Mouse (Mus musculus): ENCODE measurements at regions not wholly inside any gene's neighbourhood (a gene's known extent, or its start where the extent isn't known, plus 50 kb on each side); places are given as distances from the start of the nearest gene placed in this dataset.

- no peaks in the 10 kb centered on the region for H3K9me3 ChIP-seq (replicated peaks; ENCODE audit: insufficient read depth, low read length)
- no peak overlapping the region for H3K4me3 ChIP-seq (ENCODE audit: control insufficient read depth in 1 of 2, insufficient read depth in 1 of 2, low read depth in 2 of 2, low read length in 2 of 2)
These were observed 65.8 kb upstream of the Atp11b start for GRCm38 (mm10) chr3:35688111-35688510.

GRCm38 (mm10) chr3:35688781-35689180, 65.1 kb upstream of the Atp11b start:
- no peaks in the 10 kb centered on the region for H3K79me2 ChIP-seq (ENCODE audit: control insufficient read depth, insufficient read depth, low read length, poor library complexity)
- DNase-seq (ENCODE audit: low read depth, low spot score), result peak; percentile 86
- peaks cover 3 to 5% of the 10 kb centered on the region in 2 experiments; a peak in 2 of 4 replicates for H3K4me1 ChIP-seq (ENCODE audit: control insufficient read depth in 1 of 2, insufficient read depth in 2 of 2, low read length in 2 of 2)
- H3K36me3 ChIP-seq (ENCODE audit: control insufficient read depth in 1 of 2, insufficient read depth in 2 of 2, low read length in 2 of 2), result peaks cover 0 to 5% of the 10 kb centered on the region in 2 experiments; a peak in 2 of 4 replicates
- H3K9ac ChIP-seq (ENCODE audit: control insufficient read depth, low read depth, low read length, poor library complexity, severe bottlenecking), result no peak overlapping the region
- no peaks in the 10 kb centered on the region for H3K9me3 ChIP-seq (replicated peaks; ENCODE audit: insufficient read depth, low read length)
- no peak overlapping the region for H3K27ac ChIP-seq (ENCODE audit: control insufficient read depth, low read depth, low read length)
- peak overlapping the region in 1 of 2 experiments; percentile 36; a peak in 2 of 4 replicates for H3K4me3 ChIP-seq (ENCODE audit: control insufficient read depth in 1 of 2, insufficient read depth in 1 of 2, low read depth in 2 of 2, low read length in 2 of 2)
- H3K27me3 ChIP-seq (ENCODE audit: control insufficient read depth in 1 of 2, insufficient read depth in 2 of 2, low read length in 2 of 2), result peaks cover 0 to 2% of the 10 kb centered on the region in 2 experiments; a peak in 1 of 4 replicates
- TF ChIP-seq RAD21 (IDR thresholded peaks at IDR 0.05; ENCODE audit: low read depth, low read length) (peak; percentile 99), USF2 (IDR thresholded peaks at IDR 0.05; ENCODE audit: borderline replicate concordance in 1 of 2, insufficient read depth in 1 of 2, low read depth in 1 of 2, low read length in 2 of 2) (no peak), NELFE (IDR thresholded peaks at IDR 0.05; ENCODE audit: low read depth, low read length) (no peak), ZMIZ1 (IDR thresholded peaks at IDR 0.05; ENCODE audit: low read depth, low read length) (no peak), ZNF384 (IDR thresholded peaks at IDR 0.05; ENCODE audit: low read depth, low read length) (no peak), POLR2AphosphoS2 (IDR thresholded peaks at IDR 0.05; ENCODE audit: low read length) (no peak), TCF12 (IDR thresholded peaks at IDR 0.05; ENCODE audit: low read depth, low read length) (no peak), ZKSCAN1 (IDR thresholded peaks at IDR 0.05; ENCODE audit: low read depth, low read length) (no peak), CHD2 (IDR thresholded peaks at IDR 0.05; ENCODE audit: low read length) (no peak), ZC3H11A (IDR thresholded peaks at IDR 0.05; ENCODE audit: low read depth, low read length) (peak; percentile 97), E2F4 (IDR thresholded peaks at IDR 0.05; ENCODE audit: borderline replicate concordance, low read depth, low read length) (no peak), BHLHE40 (IDR thresholded peaks at IDR 0.05; ENCODE audit: borderline replicate concordance, low read depth, low read length) (no peak), POLR2AphosphoS5 (IDR thresholded peaks at IDR 0.05; ENCODE audit: borderline replicate concordance, low read depth, low read length) (no peak), MYB (IDR thresholded peaks at IDR 0.05; ENCODE audit: low read depth, low read length) (no peak), POLR2A (IDR thresholded peaks at IDR 0.05; ENCODE audit: control insufficient read depth in 1 of 2, insufficient read depth in 1 of 2, low read depth in 1 of 2, low read length in 2 of 2, poor library complexity in 1 of 2) (no peak), EP300 (IDR thresholded peaks at IDR 0.05; ENCODE audit: low read depth in 1 of 2, low read length in 2 of 2) (no peak), MAX (IDR thresholded peaks at IDR 0.05; ENCODE audit: low read length) (no peak), MXI1 (IDR thresholded peaks at IDR 0.05; ENCODE audit: low read depth, low read length) (no peak), SMC3 (IDR thresholded peaks at IDR 0.05; ENCODE audit: low read depth, low read length) (peak; percentile 95), ELF1 (IDR thresholded peaks at IDR 0.05; ENCODE audit: low read depth, low read length) (no peak), NRF1 (IDR thresholded peaks at IDR 0.05; ENCODE audit: insufficient read depth, low read depth, low read length, poor library complexity, severe bottlenecking) (no peak), KAT2A (conservative IDR thresholded peaks at IDR 0.05; ENCODE audit: low read depth, low read length) (no peak), CTCF (IDR thresholded peaks at IDR 0.05 in 2 of 3, conservative IDR thresholded peaks at IDR 0.05 in 1 of 3; ENCODE audit: control insufficient read depth in 1 of 3, insufficient read depth in 1 of 3, low read depth in 2 of 3, low read length in 3 of 3, poor library complexity in 1 of 3, severe bottlenecking in 1 of 3) (peak; percentile 57 to 93 (median 64)), JUND (IDR thresholded peaks at IDR 0.05; ENCODE audit: low read depth, low read length) (no peak), RCOR1 (IDR thresholded peaks at IDR 0.05; ENCODE audit: low read depth, low read length) (no peak), GABPA (IDR thresholded peaks at IDR 0.05; ENCODE audit: low read depth, low read length) (no peak), MYC (IDR thresholded peaks at IDR 0.05; ENCODE audit: low read depth, low read length) (0 out of 2 replicates have a peak, but pooled peaks have one; percentile 24), MEF2A (IDR thresholded peaks at IDR 0.05; ENCODE audit: extremely low read depth, insufficient replicate concordance, low read depth, low read length, poor library complexity, severe bottlenecking) (no peak), ETS1 (IDR thresholded peaks at IDR 0.05; ENCODE audit: low read depth, low read length) (no peak), GATA1 (IDR thresholded peaks at IDR 0.05; ENCODE audit: low read depth, low read length) (no peak), UBTF (IDR thresholded peaks at IDR 0.05; ENCODE audit: borderline replicate concordance, insufficient read depth, low read depth, low read length) (no peak)

More at GRCm38 (mm10) chr3:35688111-35688510, 65.8 kb upstream of the Atp11b start:
- Histone ChIP-seq H3K27ac (ENCODE audit: control insufficient read depth, low read depth, low read length) (no peak overlapping the region), H3K4me1 (ENCODE audit: control insufficient read depth in 1 of 2, insufficient read depth in 2 of 2, low read length in 2 of 2) (no peaks in the 10 kb centered on the region; a peak in 1 of 4 replicates), H3K9ac (ENCODE audit: control insufficient read depth, low read depth, low read length, poor library complexity, severe bottlenecking) (no peak overlapping the region), H3K36me3 (ENCODE audit: control insufficient read depth in 1 of 2, insufficient read depth in 2 of 2, low read length in 2 of 2) (peaks cover 0 to 2% of the 10 kb centered on the region in 2 experiments; a peak in 2 of 4 replicates), H3K79me2 (ENCODE audit: control insufficient read depth, insufficient read depth, low read length, poor library complexity) (no peaks in the 10 kb centered on the region), H3K27me3 (ENCODE audit: control insufficient read depth in 1 of 2, insufficient read depth in 2 of 2, low read length in 2 of 2) (peaks cover 0 to 2% of the 10 kb centered on the region in 2 experiments; a peak in 1 of 4 replicates)
- no peak for DNase-seq (ENCODE audit: low read depth, low spot score)
- no peak for TF ChIP-seq RCOR1 (IDR thresholded peaks at IDR 0.05; ENCODE audit: low read depth, low read length)
- peak; percentile 26; the same call in 1 of the 2 replicates for TF ChIP-seq MXI1 (IDR thresholded peaks at IDR 0.05; ENCODE audit: low read depth, low read length)

Data from MEL (cell line).